Mouse (Mus musculus) liver, embryonic 14.5 days (tissue): ENCODE data around the gene Olfr548-ps1.

ENCODE experiments used
- CTCF ChIP-seq: IDR thresholded peaks from 2 replicates; pipeline ENCODE4 v1.5.1; 2016; ENCODE audit warnings: antibody characterized with exemption, low read depth, control low read depth
- EP300 ChIP-seq: IDR thresholded peaks from 2 replicates; pipeline ENCODE4 v1.6.1; 2016; ENCODE audit warnings: antibody characterized with exemption, low read depth

DNA sequence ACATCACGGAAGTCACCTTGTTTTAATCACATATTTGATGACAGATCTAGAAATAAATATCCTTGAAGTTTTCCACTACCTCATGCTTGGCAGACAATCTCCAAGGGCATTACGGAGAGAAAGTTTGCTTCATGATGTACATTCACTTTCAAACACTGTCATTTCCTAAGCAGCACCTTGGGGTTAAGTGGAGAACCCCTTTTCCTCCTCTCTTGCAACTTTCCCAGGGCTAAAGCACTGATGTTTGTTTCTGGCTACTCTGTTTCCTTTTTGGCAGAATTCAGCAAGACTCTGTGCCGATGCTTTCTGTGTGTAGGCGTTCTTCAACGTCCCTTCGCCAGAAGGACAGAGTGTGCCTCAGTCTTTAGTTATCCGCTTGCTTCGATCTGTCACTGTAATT lies 30.4 kb downstream of the Olfr548-ps1 start, which contains the start of gene Olfr550:
- TF ChIP-seq CTCF (no peak), EP300 (no peak)
